ENCODE assay signal across 34 mouse cellular contexts in the genomic region with DNA sequence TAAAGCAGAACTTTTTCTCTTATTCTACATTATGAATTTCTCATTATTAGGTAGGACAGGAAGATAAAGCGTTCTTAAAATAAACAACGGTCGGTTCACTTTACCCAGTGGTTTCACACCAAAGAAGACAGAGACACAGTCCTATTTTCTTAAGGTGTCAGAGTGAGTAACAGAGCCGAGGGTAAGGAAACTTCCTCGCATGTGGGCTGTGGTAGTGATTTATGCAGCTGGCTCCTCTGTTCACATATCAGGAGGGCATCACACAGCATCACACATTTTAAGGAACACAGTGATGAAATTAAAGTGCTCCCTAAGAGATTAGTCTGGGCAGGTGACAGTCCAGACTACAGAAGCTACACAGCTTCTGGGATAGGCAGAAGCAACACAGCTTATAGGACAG.
"Had no signal": no experiment of that assay in that cellular context is flagged by ENCODE, and none has a peak within 500 bp of the region (broad histone marks: within the 10 kb centered on the region; RNA-seq: fewer than 3 reads in every experiment).

No protein-coding gene starts in this region.

- H3K27ac ChIP-seq: heart, embryonic 13.5 days; heart, embryonic 15.5 days; hindbrain, embryonic 10.5 days; hindbrain, embryonic 12.5 days; hindbrain, embryonic 13.5 days; hindbrain, embryonic 14.5 days; hindbrain, embryonic 15.5 days; hindbrain, postnatal 0 days; intestine, embryonic 15.5 days; kidney, embryonic 15.5 days; kidney, postnatal 0 days; layer of hippocampus, adult 2 months; left cerebral cortex, adult 2 months had no signal

- ATAC-seq: hindbrain, embryonic 16.5 days; hindbrain, postnatal 0 days; inflammation-experienced regulatory T-cells, adult 6 months; intestine, embryonic 15.5 days; intestine, embryonic 16.5 days; intestine, postnatal 0 days had no signal

- H3K9ac ChIP-seq: heart, embryonic 12.5 days; heart, embryonic 13.5 days; heart, embryonic 15.5 days; hindbrain, embryonic 12.5 days; hindbrain, embryonic 13.5 days; hindbrain, embryonic 14.5 days; hindbrain, embryonic 15.5 days; intestine, embryonic 15.5 days; kidney, embryonic 15.5 days had no signal

- H3K36me3 ChIP-seq: heart, embryonic 12.5 days; heart, embryonic 13.5 days; heart, embryonic 15.5 days; hindbrain, embryonic 10.5 days; hindbrain, embryonic 12.5 days; hindbrain, embryonic 13.5 days; hindbrain, embryonic 15.5 days; intestine, embryonic 15.5 days; kidney, embryonic 15.5 days had no signal

- H3K4me3 ChIP-seq: heart, embryonic 12.5 days; heart, embryonic 13.5 days; heart, embryonic 15.5 days; hindbrain, embryonic 10.5 days; hindbrain, embryonic 12.5 days; hindbrain, embryonic 13.5 days; hindbrain, embryonic 15.5 days; intestine, embryonic 15.5 days; kidney, embryonic 15.5 days; layer of hippocampus, adult 2 months; left cerebral cortex, adult 2 months had no signal

- H3K4me1 ChIP-seq: heart, embryonic 12.5 days; heart, embryonic 13.5 days; heart, embryonic 15.5 days; hindbrain, embryonic 10.5 days; hindbrain, embryonic 12.5 days; hindbrain, embryonic 13.5 days; hindbrain, embryonic 15.5 days; intestine, embryonic 15.5 days; kidney, embryonic 15.5 days had no signal

- H3K9me3 ChIP-seq: heart, embryonic 12.5 days; heart, embryonic 13.5 days; heart, embryonic 15.5 days; hindbrain, embryonic 10.5 days; hindbrain, embryonic 12.5 days; hindbrain, embryonic 13.5 days; hindbrain, embryonic 15.5 days; intestine, embryonic 15.5 days; kidney, embryonic 15.5 days had no signal

- DNase-seq: heart, postnatal 10 days; heart, postnatal 14 days; heart, postnatal 36 days; heart, postnatal 4 days; kidney, adult 11 months; kidney, adult 18-20 months; kidney, adult 2 months; kidney, adult 8-10 months; kidney, adult 9 months; kidney, postnatal 10 days; kidney, postnatal 14 days; kidney, postnatal 25 days; kidney, postnatal 36 days; kidney, postnatal 4 days; layer of hippocampus, adult 9-11 months; layer of hippocampus, postnatal 36 days had no signal

- H3K4me2 ChIP-seq: heart, embryonic 12.5 days; heart, embryonic 13.5 days; heart, embryonic 15.5 days; hindbrain, embryonic 12.5 days; hindbrain, embryonic 13.5 days; hindbrain, embryonic 14.5 days; hindbrain, embryonic 15.5 days; intestine, embryonic 15.5 days; kidney, embryonic 15.5 days had no signal

- H3K27me3 ChIP-seq: heart, embryonic 12.5 days; heart, embryonic 13.5 days; heart, embryonic 15.5 days; hindbrain, embryonic 12.5 days; hindbrain, embryonic 13.5 days; hindbrain, embryonic 15.5 days; intestine, embryonic 15.5 days; kidney, embryonic 15.5 days had no signal
